Mouse (Mus musculus) layer of hippocampus, adult 9-10 months (tissue): ENCODE measurements around the gene Limd2.
"Not testable (repeated sequence)": the region's sequence is repeated elsewhere in the genome, so short reads cannot be mapped to it uniquely, and the experiment has no call there.

ENCODE experiments used
- DNase-seq: peaks from one replicate; pipeline ENCODE4 v3.0.0; 2022; ENCODE audit warnings: low spot score

The Limd2 gene

DNA sequence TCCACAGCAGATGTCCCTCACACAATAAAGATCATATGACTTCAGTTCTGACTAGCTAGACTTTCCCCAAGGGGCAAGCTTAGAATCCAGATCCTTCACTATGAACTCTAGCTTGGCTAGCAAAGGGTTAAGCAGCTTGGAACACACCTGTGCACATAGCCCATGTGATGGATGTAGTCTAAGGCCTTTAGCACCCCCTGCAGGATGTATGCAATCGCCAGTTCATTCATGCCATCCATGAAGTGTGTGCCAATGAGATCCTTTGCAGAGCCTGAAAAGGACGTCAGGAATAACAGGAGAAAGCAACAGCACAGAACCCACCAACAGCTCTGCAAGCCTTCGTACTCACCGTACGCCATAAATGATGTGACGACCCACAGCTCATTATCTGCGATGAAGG lies 10.1 kb upstream of the Limd2 start:
- DNase-seq = no peak

- DNase-seq = no peak
Observed at GRCm38 (mm10) chr11:106167435-106167834, 6.8 kb upstream of the Limd2 start.

DNA sequence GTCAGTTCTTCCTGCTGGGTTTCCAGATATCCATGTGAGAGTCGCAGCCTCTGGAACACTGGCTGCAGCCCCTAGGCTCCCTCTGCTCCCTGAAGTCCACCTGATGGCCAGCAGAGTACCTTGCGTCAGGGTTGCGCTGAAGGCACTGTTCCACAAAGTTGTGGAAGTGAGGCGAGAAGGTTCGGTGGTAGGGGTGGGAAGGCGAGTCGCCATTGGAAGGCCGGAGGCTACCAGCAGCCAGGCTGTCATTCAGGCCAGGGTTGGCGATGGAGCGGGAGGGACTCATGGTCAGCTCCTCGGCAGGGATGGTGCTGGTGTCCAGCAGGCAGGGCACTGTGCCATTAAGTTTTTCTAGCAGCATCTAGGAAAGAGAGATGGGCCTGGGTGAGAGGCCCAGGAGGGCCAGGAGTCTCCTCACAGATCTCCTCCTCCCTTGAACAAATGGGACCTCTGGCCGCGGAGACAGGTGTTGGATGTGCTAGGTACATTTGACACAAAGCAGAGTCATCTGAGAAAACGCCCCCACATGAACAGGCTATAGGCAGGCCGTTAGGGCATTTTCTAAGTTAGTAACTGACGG lies 4.0 kb upstream of the Limd2 start:
- no peak for DNase-seq

- no peak for DNase-seq
Observed at GRCm38 (mm10) chr11:106163546-106163945, 2.9 kb upstream of the Limd2 start.

DNA sequence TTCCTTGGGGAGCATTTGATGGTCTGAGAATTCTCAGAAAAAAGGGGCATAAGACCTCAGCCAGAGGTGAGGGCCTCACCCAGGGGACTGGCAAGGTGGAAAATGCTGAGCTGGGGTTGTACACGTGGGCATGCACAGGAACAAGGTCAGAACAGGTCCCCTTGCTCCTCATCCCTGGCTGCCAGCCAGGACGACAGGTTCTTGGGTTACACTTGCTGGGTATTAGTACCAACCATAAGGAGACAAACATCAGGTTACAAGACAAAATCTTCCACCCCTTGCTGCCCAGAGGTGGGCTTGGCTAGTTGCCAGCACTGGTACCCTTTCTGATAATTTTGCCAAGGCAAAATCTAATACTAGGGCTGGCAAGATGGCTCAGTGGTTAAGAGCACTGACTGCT lies 1.6 kb upstream of the Limd2 start:
- no peak for DNase-seq

- DNase-seq = peak; percentile 46
Observed at GRCm38 (mm10) chr11:106159921-106160840, 479 bp downstream of the Limd2 start.

DNA sequence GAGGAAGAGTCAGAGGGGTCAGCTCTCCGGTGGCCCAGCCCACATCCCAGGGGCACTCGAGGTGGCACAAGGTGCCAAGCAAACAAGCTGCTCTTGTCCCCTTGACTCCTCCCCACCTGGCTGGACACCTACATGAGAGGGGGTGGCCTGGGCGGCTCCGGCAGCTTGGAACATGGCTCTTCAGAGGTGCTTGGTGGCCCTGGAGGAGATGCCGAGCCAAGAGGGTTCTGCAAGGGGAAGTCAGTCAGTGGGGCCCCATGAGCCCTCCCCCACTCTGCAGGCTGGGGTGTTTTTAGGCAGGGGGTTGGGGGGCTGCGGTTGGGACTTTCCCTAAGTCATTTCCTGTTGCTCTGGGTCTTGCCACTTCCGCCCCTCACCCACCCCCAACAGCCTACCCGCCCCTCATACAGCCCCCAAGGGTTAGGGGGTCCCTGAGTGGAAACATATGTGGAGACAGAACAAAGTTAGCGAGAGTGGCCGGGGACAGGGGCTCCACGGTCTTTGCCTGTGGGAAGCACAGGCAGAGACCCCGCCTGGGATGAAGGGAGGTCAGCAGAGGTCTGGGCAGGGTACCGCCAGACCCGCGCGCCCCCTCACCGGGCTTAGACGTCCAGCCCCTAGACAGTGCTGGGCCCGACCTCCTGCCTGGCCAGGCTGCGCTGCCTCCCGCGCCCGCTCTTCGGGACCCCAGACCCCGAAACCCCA lies 1.3 kb downstream of the Limd2 start:
- DNase-seq = no peak

GRCm38 (mm10) chr11:106158930-106159215 lies 1.8 kb downstream of the Limd2 start:
- no peak for DNase-seq

- no peak for DNase-seq
Observed at GRCm38 (mm10) chr11:106158081-106158929, 2.4 kb downstream of the Limd2 start.

- DNase-seq = no peak
Observed at GRCm38 (mm10) chr11:106157154-106157553, 3.5 kb downstream of the Limd2 start.

GRCm38 (mm10) chr11:106156257-106156656 lies 4.4 kb downstream of the Limd2 start:
- no peak for DNase-seq

GRCm38 (mm10) chr11:106155761-106156160 lies 4.9 kb downstream of the Limd2 start:
- DNase-seq = no peak

- no peak for DNase-seq
Observed at GRCm38 (mm10) chr11:106154770-106155169, 5.9 kb downstream of the Limd2 start.

DNA sequence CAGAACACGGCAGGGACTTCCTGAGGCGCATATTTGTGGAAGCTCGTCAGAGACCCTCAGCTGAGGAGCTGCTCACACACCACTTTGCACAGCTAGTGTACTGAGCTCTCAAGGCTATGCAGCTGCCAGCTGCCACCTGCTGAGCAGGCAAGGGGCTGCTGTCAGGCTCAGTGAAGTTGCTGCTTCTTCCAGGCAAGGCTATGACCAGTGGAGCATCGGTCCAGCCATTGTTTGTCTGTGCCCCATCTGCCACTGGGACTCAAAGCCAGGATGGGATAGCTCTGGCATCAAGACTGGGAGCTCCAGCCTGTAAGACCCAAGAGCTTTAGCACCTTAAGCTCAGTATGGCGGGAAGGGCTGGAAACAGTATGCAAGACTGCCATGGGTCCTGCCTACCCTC lies 6.6 kb downstream of the Limd2 start:
- no peak for DNase-seq

DNA sequence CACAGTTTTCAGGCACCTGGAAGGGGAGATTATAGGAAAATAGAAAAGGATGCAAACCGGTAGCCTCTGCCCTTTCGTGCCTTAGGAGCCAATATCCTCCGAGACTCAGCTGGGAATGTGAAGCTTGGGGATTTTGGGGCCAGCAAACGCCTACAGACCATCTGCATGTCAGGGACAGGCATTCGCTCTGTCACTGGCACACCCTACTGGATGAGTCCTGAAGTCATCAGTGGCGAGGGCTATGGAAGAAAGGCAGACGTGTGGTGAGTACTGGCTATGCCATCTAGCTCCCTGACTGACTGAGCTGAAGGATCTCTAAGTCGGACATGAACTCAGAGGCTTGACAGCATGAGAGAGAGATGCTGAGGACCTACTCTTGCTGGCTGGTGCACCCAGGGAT lies 8.5 kb downstream of the Limd2 start:
- DNase-seq = no peak

DNA sequence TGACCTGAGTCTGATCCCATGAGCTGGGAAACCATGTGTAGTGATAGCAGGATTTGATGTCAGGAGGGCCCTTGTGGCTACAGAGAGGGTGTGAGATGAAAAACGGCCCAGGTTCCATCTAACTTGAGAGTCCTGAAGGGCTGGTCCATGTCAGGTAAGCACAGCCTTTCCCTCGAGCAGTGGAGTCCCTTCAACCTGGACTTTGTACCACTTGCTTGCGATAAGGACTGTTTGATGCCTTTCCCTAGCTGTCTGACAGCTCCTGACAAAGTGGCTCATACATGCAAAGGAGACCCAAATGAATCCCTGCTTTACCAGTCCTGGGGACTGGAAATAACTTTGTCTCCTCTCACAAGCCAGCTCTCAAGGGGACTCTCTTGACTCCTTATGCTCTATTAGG lies 9.4 kb downstream of the Limd2 start:
- no peak for DNase-seq

GRCm38 (mm10) chr11:106134580-106135528 lies 25.8 kb downstream of the Limd2 start:
- DNase-seq = no peak

- DNase-seq = no peak
Observed at GRCm38 (mm10) chr11:106132516-106132915, 28.1 kb downstream of the Limd2 start.

DNA sequence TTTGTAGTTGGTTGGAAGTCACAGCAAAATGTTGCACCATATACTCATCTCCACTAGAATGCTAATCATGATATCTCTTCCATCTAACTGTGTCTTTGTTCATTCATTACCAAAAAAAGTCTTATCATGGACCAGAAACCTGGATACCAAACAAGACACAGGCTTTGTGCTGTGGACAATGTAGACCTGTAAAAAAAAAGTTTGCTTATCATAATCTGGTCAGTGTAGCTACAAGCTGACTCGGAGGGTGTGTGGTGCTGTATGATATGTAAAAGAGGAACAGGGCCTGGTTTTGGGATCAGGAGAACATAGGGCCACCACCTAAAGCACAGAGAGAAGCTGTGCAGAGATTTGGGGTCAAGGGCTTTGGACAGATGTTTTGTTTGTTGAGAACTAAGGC lies 31.2 kb downstream of the Limd2 start:
- DNase-seq = no peak

- DNase-seq = not testable (repeated sequence)
Observed at GRCm38 (mm10) chr11:106126727-106127373, 33.8 kb downstream of the Limd2 start.

DNA sequence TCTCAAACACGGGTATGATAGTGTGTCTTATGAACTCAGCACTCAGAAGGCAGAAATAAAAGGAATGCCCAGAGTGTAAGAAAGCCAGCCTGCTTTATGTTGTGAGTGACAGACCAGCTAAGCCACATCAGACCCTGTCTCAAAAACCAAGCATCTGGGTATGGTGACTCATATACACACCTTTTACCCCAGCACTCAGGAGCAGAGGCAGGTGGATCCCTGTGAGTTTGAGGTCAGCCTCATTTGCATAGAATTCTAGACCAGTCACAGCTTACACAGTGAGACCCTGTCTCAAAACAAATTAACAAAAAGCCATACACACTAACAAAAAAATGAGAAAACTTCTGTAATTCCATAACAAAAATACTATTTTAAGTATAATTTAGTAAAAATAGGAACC lies 34.8 kb downstream of the Limd2 start:
- no peak for DNase-seq
